Mouse (Mus musculus): ENCODE measurements around the gene Tbx15. TPM values are rescaled to one million over a fixed set of nuclear protein-coding genes. Genes with fewer than 3 reads are reported as not detected.
A peak's percentile ranks its signal among the peaks of the same experiment; 100 is the strongest.
"Not testable (repeated sequence)": the region's sequence is repeated elsewhere in the genome, so short reads cannot be mapped to it uniquely, and the experiment has no call there.

Gene Tbx15
- polyA plus RNA-seq, 1 experiment from 2014 or later: 0.24 TPM

DNA sequence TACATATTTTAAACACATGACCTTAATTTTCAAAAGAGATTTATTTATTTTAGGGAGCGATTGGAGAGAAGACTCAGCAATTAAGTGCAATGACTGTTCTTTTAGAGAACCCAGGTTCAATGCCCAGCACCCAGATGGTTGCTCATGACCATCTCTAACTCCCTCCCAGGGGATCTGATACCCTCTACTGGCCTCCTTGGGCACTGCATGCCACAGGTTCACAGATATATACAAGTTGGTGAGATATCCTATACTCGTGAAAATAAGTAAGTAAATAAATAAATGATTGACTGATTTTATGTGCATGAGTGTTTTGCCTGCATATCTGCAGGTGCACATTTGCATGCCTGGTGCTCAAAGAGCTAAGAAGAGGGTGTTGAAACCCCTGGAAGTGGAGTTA, 48.1 kb downstream of the Tbx15 start:
- Histone ChIP-seq H3K9me3 (replicated peaks; ENCODE audit: control insufficient read depth, low read length) (no peaks in the 10 kb centered on the region), H3K4me2 (ENCODE audit: low read length) (no peak overlapping the region), H3K27me3 (replicated peaks; ENCODE audit: control insufficient read depth, insufficient read depth, low read length) (no peaks in the 10 kb centered on the region), H3K4me3 (ENCODE audit: low read depth, low read length) (no peak overlapping the region), H3K27ac (ENCODE audit: low read depth, low read length) (no peak overlapping the region), H3K9ac (ENCODE audit: low read length) (no peak overlapping the region), H3K4me1 (ENCODE audit: control insufficient read depth, insufficient read depth, low read length) (no peaks in the 10 kb centered on the region), H3K36me3 (ENCODE audit: control insufficient read depth, insufficient read depth, low read length) (no peaks in the 10 kb centered on the region)
- 63% methylated on average over 2 of the region's 2 CpGs for WGBS
- ATAC-seq (no peak), DNase-seq (ENCODE audit: low spot score) (no peak)

DNA sequence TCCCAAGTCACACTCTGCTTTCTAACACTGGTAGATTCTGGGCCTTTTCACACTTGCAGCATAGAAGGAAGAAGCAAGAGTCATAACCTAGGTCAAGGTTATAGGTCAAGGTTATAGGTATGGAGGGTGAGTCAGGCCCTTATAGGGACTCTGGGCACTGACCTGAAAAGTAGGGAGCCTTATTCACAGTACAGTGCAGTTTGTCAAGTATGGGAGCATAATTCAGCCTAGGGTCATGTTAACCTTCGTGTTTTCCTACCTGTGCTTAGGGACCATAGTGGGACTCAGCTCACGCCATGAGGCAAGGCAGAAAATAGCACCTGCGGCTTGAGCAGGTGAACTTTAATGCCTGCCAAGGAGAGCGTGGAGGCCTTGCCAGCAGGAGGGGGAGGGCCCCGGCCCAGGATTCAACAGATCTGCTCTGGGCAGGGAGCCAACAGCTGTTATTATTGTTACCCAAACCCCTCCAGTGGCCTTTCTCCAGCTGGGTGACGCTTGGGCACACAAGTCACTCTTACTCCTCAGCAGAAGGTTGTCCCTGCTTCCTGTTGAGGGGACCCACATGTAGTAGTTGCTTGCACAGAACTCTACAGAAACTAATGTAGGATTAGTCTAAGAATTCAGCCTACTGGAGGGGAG, 50.0 kb downstream of the Tbx15 start:
- WGBS: 32% methylated on average over 6 of the region's 6 CpGs
- DNase-seq (ENCODE audit: low spot score): peak; percentile 54
- Histone ChIP-seq H3K27me3 (replicated peaks; ENCODE audit: control insufficient read depth, insufficient read depth, low read length) (no peaks in the 10 kb centered on the region), H3K4me3 (ENCODE audit: low read depth, low read length) (no peak overlapping the region), H3K9ac (ENCODE audit: low read length) (no peak overlapping the region), H3K9me3 (replicated peaks; ENCODE audit: control insufficient read depth, low read length) (no peaks in the 10 kb centered on the region), H3K4me1 (ENCODE audit: control insufficient read depth, insufficient read depth, low read length) (no peaks in the 10 kb centered on the region), H3K4me2 (ENCODE audit: low read length) (no peak overlapping the region), H3K27ac (ENCODE audit: low read depth, low read length) (no peak overlapping the region), H3K36me3 (ENCODE audit: control insufficient read depth, insufficient read depth, low read length) (no peaks in the 10 kb centered on the region)
- no peak for ATAC-seq

DNA sequence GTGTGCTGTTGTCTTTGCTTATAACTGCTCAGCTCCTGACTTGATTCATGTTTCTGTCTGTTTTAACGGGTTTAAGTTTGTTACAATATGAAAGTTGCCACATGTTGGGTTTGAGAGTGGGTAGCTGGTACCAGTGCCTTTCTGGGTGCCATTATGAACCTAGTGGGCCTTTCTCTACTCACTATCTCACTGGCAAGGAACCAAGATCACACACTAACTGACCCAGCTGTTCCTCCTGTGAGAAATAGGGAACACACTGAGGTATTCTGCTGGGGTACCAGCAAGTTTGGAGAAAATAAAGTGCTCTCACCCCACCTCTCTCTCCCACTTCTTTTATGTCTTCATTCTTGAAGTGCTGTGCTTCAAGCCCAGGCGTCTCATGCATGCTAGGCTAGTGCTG, 50.7 kb downstream of the Tbx15 start:
- H3K36me3 ChIP-seq (ENCODE audit: control insufficient read depth, insufficient read depth, low read length): no peaks in the 10 kb centered on the region
- WGBS: 74% methylated on average over 2 of the region's 2 CpGs
- H3K9ac ChIP-seq (ENCODE audit: low read length): no peak overlapping the region
- ATAC-seq (no peak), DNase-seq (ENCODE audit: low spot score) (no peak)
- H3K4me2 ChIP-seq (ENCODE audit: low read length): no peak overlapping the region
- H3K4me1 ChIP-seq (ENCODE audit: control insufficient read depth, insufficient read depth, low read length): no peaks in the 10 kb centered on the region
- no peak overlapping the region for H3K27ac ChIP-seq (ENCODE audit: low read depth, low read length)
- no peaks in the 10 kb centered on the region for H3K27me3 ChIP-seq (replicated peaks; ENCODE audit: control insufficient read depth, insufficient read depth, low read length)
- no peak overlapping the region for H3K4me3 ChIP-seq (ENCODE audit: low read depth, low read length)
- no peaks in the 10 kb centered on the region for H3K9me3 ChIP-seq (replicated peaks; ENCODE audit: control insufficient read depth, low read length)

DNA sequence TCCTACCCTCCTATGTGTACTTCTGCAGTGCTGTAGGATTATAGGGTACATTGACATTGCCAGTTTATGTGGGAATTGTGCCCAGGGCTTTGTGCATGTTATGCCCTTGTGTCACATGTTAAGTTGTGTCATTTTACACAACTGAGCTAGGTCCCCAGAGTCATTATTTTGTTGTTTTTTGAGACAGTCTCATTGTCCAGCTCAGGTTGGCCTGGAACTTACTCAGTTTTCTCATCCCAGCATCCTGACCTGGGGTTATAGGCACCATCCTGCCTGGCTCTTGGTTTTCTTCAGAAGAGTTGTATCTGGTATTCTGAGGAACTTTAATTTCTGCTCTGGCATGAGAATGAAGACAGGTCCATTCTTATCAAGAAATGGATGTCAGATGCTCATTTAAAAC, 51.2 kb downstream of the Tbx15 start:
- H3K36me3 ChIP-seq (ENCODE audit: control insufficient read depth, insufficient read depth, low read length): no peaks in the 10 kb centered on the region
- no peak for DNase-seq (ENCODE audit: low spot score)

DNA sequence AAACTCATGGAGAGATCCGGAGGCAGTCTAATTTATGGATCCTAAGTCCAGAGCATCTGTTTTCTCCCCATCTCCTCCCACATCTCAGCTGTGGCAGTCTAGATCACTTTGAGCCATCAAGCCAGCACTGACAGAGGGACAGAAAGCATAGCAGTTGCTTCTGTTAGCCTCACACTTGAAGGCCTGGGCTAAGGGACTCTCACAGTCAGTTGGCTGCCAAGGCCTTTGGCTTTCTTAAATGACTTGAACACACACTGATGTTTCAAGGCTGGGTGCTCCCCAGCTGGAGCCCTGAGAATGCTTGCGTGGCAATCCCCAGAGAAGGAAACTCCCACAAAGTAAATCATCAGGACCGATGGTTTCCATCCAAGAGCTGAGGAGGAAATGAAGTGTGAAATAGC, 52.4 kb downstream of the Tbx15 start:
- H3K4me3 ChIP-seq (ENCODE audit: low read depth, low read length): no peak overlapping the region
- H3K9me3 ChIP-seq (replicated peaks; ENCODE audit: control insufficient read depth, low read length): no peaks in the 10 kb centered on the region
- no peaks in the 10 kb centered on the region for H3K4me1 ChIP-seq (ENCODE audit: control insufficient read depth, insufficient read depth, low read length)
- WGBS: 71% methylated on average over 3 of the region's 3 CpGs
- H3K27me3 ChIP-seq (replicated peaks; ENCODE audit: control insufficient read depth, insufficient read depth, low read length): no peaks in the 10 kb centered on the region
- no peak overlapping the region for H3K9ac ChIP-seq (ENCODE audit: low read length)
- H3K36me3 ChIP-seq (ENCODE audit: control insufficient read depth, insufficient read depth, low read length): no peaks in the 10 kb centered on the region
- ATAC-seq (no peak), DNase-seq (ENCODE audit: low spot score) (no peak)
- H3K4me2 ChIP-seq (ENCODE audit: low read length): no peak overlapping the region
- no peak overlapping the region for H3K27ac ChIP-seq (ENCODE audit: low read depth, low read length)

More for the DNA sequence above, 51.2 kb downstream of the Tbx15 start:
- no peak overlapping the region for H3K4me2 ChIP-seq (ENCODE audit: low read length)
- ATAC-seq: no peak
- H3K4me1 ChIP-seq (ENCODE audit: control insufficient read depth, insufficient read depth, low read length): no peaks in the 10 kb centered on the region
- H3K9me3 ChIP-seq (replicated peaks; ENCODE audit: control insufficient read depth, low read length): no peaks in the 10 kb centered on the region
- H3K9ac ChIP-seq (ENCODE audit: low read length): no peak overlapping the region
- H3K4me3 ChIP-seq (ENCODE audit: low read depth, low read length): no peak overlapping the region
- H3K27ac ChIP-seq (ENCODE audit: low read depth, low read length): no peak overlapping the region
- H3K27me3 ChIP-seq (replicated peaks; ENCODE audit: control insufficient read depth, insufficient read depth, low read length): no peaks in the 10 kb centered on the region

DNA sequence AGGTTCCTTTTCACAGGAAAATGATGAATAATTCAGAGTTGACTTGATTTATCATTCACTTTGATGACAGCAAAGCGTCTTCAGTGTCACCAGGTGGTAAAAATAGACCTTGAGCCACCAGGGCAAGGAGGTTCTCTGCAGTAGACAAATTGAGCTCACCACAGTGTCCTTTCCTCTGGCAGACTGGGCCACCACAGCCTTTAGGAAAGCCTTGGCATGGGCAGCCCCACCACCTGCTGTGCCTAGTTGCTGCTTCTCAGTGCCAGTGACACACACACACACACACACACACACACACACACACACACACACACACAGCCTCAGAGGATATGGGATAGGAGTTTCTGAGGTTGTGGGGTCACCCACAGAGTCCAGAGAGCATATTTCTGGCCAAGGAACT, 54.0 kb downstream of the Tbx15 start:
- H3K4me1 ChIP-seq (ENCODE audit: control insufficient read depth, insufficient read depth, low read length); H3K9me3 ChIP-seq (replicated peaks; ENCODE audit: control insufficient read depth, low read length); H3K27ac ChIP-seq (ENCODE audit: low read depth, low read length); H3K9ac ChIP-seq (ENCODE audit: low read length); ATAC-seq; DNase-seq (ENCODE audit: low spot score); H3K4me3 ChIP-seq (ENCODE audit: low read depth, low read length); H3K4me2 ChIP-seq (ENCODE audit: low read length); H3K27me3 ChIP-seq (replicated peaks; ENCODE audit: control insufficient read depth, insufficient read depth, low read length); H3K36me3 ChIP-seq (ENCODE audit: control insufficient read depth, insufficient read depth, low read length): not testable (repeated sequence)
- WGBS: 73% methylated on average over 1 of the region's 1 CpGs

DNA sequence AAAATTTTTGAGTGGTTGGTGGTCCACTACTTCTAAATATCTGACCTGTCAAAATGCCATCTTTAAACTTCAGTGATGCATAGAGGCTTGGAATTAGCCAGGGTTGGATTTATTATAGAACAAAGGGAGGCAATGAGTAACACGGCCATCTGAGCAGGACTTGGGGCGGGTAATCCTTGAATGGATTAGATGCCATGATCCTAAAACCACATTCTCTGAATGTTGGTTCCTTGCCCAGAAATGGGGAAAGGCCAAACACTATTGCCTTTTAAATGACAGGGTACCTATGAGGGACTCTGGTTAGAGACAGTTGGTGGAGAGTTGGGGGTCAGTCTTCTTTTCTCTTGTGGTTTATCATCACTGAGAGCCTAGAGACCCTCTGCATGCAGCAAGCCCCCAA, 55.1 kb downstream of the Tbx15 start:
- 44% methylated on average over 2 of the region's 2 CpGs for WGBS
- H3K36me3 ChIP-seq (ENCODE audit: control insufficient read depth, insufficient read depth, low read length): no peaks in the 10 kb centered on the region
- H3K9me3 ChIP-seq (replicated peaks; ENCODE audit: control insufficient read depth, low read length): no peaks in the 10 kb centered on the region
- no peak overlapping the region for H3K9ac ChIP-seq (ENCODE audit: low read length)
- no peak for DNase-seq (ENCODE audit: low spot score)
- no peaks in the 10 kb centered on the region for H3K4me1 ChIP-seq (ENCODE audit: control insufficient read depth, insufficient read depth, low read length)
- no peaks in the 10 kb centered on the region for H3K27me3 ChIP-seq (replicated peaks; ENCODE audit: control insufficient read depth, insufficient read depth, low read length)
- no peak overlapping the region for H3K27ac ChIP-seq (ENCODE audit: low read depth, low read length)
- no peak overlapping the region for H3K4me2 ChIP-seq (ENCODE audit: low read length)
- H3K4me3 ChIP-seq (ENCODE audit: low read depth, low read length): no peak overlapping the region
- no peak for ATAC-seq

DNA sequence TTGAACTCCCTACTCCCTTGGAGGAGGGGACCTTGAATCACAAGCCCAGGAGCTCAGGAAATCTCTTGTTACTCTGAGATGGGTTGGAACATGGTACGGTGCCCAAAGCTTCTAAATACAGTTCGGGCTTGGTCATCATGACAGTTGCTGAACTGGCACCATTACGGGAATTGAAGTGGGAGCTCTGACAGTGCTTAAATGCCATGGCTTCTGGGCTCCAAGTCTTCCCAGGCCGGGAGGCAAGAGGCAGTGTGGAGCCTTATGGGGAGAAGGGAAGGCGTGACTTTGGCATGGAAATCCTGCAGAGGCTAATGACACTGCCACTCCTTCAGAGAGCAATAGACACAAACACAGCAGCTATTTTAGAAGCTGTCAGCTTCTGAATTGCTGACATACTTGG, 56.0 kb downstream of the Tbx15 start:
- H3K9me3 ChIP-seq (replicated peaks; ENCODE audit: control insufficient read depth, low read length): no peaks in the 10 kb centered on the region
- DNase-seq (ENCODE audit: low spot score) (no peak), ATAC-seq (no peak)
- H3K27me3 ChIP-seq (replicated peaks; ENCODE audit: control insufficient read depth, insufficient read depth, low read length): no peaks in the 10 kb centered on the region
- WGBS: 87% methylated on average over 5 of the region's 5 CpGs
- H3K9ac ChIP-seq (ENCODE audit: low read length): no peak overlapping the region
- H3K4me1 ChIP-seq (ENCODE audit: control insufficient read depth, insufficient read depth, low read length): no peaks in the 10 kb centered on the region
- no peak overlapping the region for H3K4me2 ChIP-seq (ENCODE audit: low read length)
- no peaks in the 10 kb centered on the region for H3K36me3 ChIP-seq (ENCODE audit: control insufficient read depth, insufficient read depth, low read length)
- no peak overlapping the region for H3K4me3 ChIP-seq (ENCODE audit: low read depth, low read length)
- no peak overlapping the region for H3K27ac ChIP-seq (ENCODE audit: low read depth, low read length)

DNA sequence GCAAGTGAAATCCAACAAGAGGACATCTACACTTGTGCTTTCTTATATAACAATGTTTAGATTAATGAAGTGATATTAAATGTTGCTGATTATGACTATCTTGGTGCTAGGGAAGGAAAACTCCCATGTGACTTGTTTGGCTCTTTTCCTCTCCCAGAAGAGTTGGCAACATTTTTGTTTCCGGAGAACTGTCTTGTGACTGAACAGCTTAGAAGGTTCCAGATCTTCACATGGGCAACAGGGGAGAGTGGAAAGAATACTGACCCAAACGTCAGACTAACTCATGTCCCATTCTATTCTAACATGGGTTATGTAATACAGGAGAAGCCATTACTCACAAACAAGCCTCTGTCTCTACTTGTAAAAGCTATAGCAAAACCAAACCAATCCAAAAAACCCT, 60.7 kb downstream of the Tbx15 start:
- Histone ChIP-seq H3K4me2 (ENCODE audit: low read length) (no peak overlapping the region), H3K4me3 (ENCODE audit: low read depth, low read length) (no peak overlapping the region), H3K36me3 (ENCODE audit: control insufficient read depth, insufficient read depth, low read length) (no peaks in the 10 kb centered on the region), H3K27ac (ENCODE audit: low read depth, low read length) (no peak overlapping the region), H3K4me1 (ENCODE audit: control insufficient read depth, insufficient read depth, low read length) (no peaks in the 10 kb centered on the region), H3K9ac (ENCODE audit: low read length) (no peak overlapping the region), H3K27me3 (replicated peaks; ENCODE audit: control insufficient read depth, insufficient read depth, low read length) (no peaks in the 10 kb centered on the region), H3K9me3 (replicated peaks; ENCODE audit: control insufficient read depth, low read length) (no peaks in the 10 kb centered on the region)
- DNase-seq (ENCODE audit: low spot score): no peak
- no peak for ATAC-seq
- 95% methylated on average over 2 of the region's 2 CpGs for WGBS

Data from forebrain, embryonic 14.5 days (tissue).